Mouse (Mus musculus): ENCODE measurements around the gene Phlpp1. TPM values are rescaled to one million over a fixed set of nuclear protein-coding genes. Genes with fewer than 3 reads are reported as not detected.
A peak's percentile ranks its signal among the peaks of the same experiment; 100 is the strongest.

Gene Phlpp1
- polyA plus RNA-seq, 1 experiment from 2014 or later, result 4.7 TPM

DNA sequence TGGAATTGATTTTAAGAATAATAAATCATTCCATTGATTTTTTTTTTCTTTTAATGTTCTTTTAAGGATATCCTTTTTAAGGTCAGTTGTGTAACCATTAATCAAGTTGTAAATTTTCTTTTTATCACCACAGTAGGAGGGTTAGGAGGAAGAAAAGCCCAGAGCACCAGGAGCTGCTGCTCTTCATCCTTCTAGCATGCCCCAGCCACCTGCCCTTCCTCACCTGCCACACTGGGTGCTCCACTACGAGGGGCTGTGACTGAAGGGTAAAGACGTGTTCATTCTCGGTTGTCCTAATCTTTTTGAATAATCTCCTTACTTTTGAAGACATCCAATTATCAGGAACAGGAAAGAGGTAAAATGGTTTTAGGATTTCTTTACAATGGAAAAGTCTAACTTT, 22.7 kb downstream of the Phlpp1 start:
- 68% methylated on average over 3 of the region's 3 CpGs for WGBS
- no peak overlapping the region for H3K9ac ChIP-seq
- no peak for ATAC-seq (ENCODE audit: insufficient number of reproducible peaks, low FRiP score, low TSS enrichment, low read depth)

DNA sequence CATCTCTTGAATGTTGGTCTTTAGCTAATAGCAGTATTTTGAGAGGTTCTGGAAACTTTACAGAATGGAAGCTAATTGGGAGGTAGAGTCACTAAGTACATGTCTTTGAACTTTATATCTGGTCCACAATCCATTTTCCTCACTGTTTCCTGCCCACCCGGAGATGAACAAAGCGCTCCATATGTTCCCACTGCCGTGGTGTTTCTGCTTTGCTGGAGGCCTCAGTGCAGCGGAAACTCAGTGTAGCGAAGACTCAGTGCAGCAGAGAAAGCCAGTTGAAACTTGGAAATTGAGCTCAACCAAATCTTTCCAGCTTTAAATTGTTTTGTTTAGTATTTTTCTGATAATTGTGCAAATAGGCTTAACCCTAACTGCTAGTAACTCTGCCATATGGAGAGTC, 26.4 kb downstream of the Phlpp1 start:
- Histone ChIP-seq H3K4me1 (peaks cover 13% of the 10 kb centered on the region), H3K27me3 (no peaks in the 10 kb centered on the region), H3K4me3 (replicated peaks) (no peak overlapping the region), H3K9me3 (replicated peaks) (no peaks in the 10 kb centered on the region), H3K9ac (no peak overlapping the region), H3K27ac (replicated peaks) (no peak overlapping the region), H3K4me2 (replicated peaks) (no peak overlapping the region), H3K36me3 (no peaks in the 10 kb centered on the region)
- 65% methylated on average over 5 of the region's 5 CpGs for WGBS
- ATAC-seq (ENCODE audit: insufficient number of reproducible peaks, low FRiP score, low TSS enrichment, low read depth), result no peak

More for the DNA sequence above, 22.7 kb downstream of the Phlpp1 start:
- H3K36me3 ChIP-seq, result no peaks in the 10 kb centered on the region
- no peak overlapping the region for H3K4me3 ChIP-seq (replicated peaks)
- H3K27ac ChIP-seq (replicated peaks), result no peak overlapping the region
- H3K27me3 ChIP-seq, result no peaks in the 10 kb centered on the region
- no peak overlapping the region for H3K4me2 ChIP-seq (replicated peaks)
- H3K9me3 ChIP-seq (replicated peaks), result no peaks in the 10 kb centered on the region
- H3K4me1 ChIP-seq, result peaks cover 3% of the 10 kb centered on the region; the same call in 1 of the 2 replicates

DNA sequence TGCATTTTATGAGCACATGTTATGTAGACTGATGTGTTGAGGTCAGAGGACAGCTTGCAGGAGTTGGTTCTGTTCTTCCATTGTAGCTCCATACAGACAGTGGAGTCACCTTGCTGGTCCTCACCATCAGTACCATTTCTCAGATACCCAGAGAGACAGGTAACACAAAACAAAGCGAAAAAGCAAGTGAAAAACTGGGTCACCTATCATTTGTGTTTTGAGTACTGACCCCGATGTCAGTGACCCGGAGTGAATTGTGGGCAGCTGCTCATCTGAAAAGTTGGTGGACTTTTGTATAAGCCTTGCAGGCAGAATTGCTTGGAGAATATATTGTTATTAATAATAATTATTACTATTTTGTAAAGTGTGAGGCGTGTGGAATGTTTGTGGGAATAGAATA, 27.6 kb downstream of the Phlpp1 start:
- Histone ChIP-seq H3K27ac (replicated peaks) (no peak overlapping the region), H3K9ac (no peak overlapping the region), H3K27me3 (no peaks in the 10 kb centered on the region), H3K36me3 (no peaks in the 10 kb centered on the region), H3K9me3 (replicated peaks) (no peaks in the 10 kb centered on the region), H3K4me2 (replicated peaks) (no peak overlapping the region), H3K4me3 (replicated peaks) (no peak overlapping the region), H3K4me1 (peaks cover 19% of the 10 kb centered on the region)
- WGBS, result 84% methylated on average over 4 of the region's 4 CpGs
- ATAC-seq (ENCODE audit: insufficient number of reproducible peaks, low FRiP score, low TSS enrichment, low read depth), result no peak

DNA sequence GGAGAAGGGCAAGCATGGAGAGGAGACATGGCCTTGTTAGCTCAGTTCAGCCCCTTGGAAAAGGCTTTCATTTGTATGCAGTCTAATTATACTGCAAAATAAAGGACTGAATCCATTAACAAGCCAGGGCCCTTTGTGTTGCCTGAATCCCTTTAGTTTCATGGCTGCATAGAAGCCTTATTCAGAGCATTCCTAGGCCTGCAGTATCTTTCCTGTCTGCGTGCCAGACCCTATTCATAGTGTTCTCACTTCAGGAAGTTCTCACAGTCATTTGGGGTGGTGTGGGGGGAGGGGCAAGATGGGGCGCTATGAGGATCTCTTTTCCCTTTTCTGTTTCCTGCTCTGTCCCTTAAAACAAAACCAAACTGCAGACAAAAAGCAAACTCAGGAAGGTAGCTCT, 28.1 kb downstream of the Phlpp1 start:
- H3K27me3 ChIP-seq, result no peaks in the 10 kb centered on the region
- H3K27ac ChIP-seq (replicated peaks), result no peak overlapping the region
- ATAC-seq (ENCODE audit: insufficient number of reproducible peaks, low FRiP score, low TSS enrichment, low read depth), result 0 out of 2 replicates have a peak, but pooled peaks have one; percentile 41
- H3K36me3 ChIP-seq, result no peaks in the 10 kb centered on the region
- WGBS, result 32% methylated on average over 2 of the region's 2 CpGs
- peaks cover 24% of the 10 kb centered on the region for H3K4me1 ChIP-seq
- no peaks in the 10 kb centered on the region for H3K9me3 ChIP-seq (replicated peaks)
- H3K4me3 ChIP-seq (replicated peaks), result no peak overlapping the region
- no peak overlapping the region for H3K9ac ChIP-seq
- no peak overlapping the region for H3K4me2 ChIP-seq (replicated peaks)

DNA sequence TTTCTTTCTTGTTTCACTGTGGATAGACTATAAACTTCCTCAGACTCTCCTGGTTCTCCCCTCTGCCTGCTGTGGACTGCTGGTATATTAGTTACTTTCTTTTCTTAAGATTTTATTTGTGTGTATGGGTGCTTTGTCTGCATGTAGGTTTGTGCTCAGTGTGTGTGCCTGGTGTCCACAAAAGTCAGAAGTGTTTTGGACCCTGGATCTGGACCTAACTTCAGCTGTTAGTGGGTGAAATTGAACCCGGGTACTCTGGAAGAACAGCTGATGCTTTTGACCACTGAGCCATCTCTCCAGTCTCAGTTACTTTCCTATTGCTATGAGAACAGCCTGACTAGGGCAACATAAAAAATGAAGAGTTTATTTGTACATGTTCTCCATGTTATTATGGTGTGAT, 29.5 kb downstream of the Phlpp1 start:
- no peak overlapping the region for H3K27ac ChIP-seq (replicated peaks)
- no peak overlapping the region for H3K4me3 ChIP-seq (replicated peaks)
- no peak for ATAC-seq (ENCODE audit: insufficient number of reproducible peaks, low FRiP score, low TSS enrichment, low read depth)
- peaks cover 29% of the 10 kb centered on the region for H3K4me1 ChIP-seq
- WGBS, result 85% methylated on average over 1 of the region's 1 CpGs
- H3K4me2 ChIP-seq (replicated peaks), result no peak overlapping the region
- H3K9me3 ChIP-seq (replicated peaks), result no peaks in the 10 kb centered on the region
- H3K27me3 ChIP-seq, result no peaks in the 10 kb centered on the region
- no peaks in the 10 kb centered on the region for H3K36me3 ChIP-seq
- H3K9ac ChIP-seq, result no peak overlapping the region

DNA sequence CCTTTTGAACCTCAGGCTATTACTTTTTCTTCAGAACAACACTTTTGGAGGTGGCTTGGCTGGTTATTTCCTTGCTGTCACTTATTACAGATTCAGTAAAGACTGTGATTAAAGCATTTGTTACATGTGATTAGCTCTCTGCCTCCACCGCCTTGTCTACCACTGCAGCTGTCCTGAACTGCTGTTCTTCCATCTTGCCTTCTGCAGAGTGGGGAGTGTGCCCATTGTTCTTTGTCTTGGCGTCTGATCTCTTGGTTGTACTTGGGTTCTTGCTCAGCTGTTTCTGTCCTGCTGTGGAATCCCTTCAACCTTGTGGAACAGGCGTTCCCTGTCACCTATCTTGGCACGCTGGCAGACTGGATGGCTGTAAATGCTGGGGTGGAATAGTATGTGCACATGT, 30.4 kb downstream of the Phlpp1 start:
- no peak overlapping the region for H3K9ac ChIP-seq
- H3K4me1 ChIP-seq, result peaks cover 29% of the 10 kb centered on the region
- H3K36me3 ChIP-seq, result no peaks in the 10 kb centered on the region
- no peaks in the 10 kb centered on the region for H3K9me3 ChIP-seq (replicated peaks)
- 0 out of 2 replicates have a peak, but pooled peaks have one; percentile 29 for ATAC-seq (ENCODE audit: insufficient number of reproducible peaks, low FRiP score, low TSS enrichment, low read depth)
- no peaks in the 10 kb centered on the region for H3K27me3 ChIP-seq
- H3K4me3 ChIP-seq (replicated peaks), result no peak overlapping the region
- no peak overlapping the region for H3K27ac ChIP-seq (replicated peaks)
- no peak overlapping the region for H3K4me2 ChIP-seq (replicated peaks)
- WGBS, result 63% methylated on average over 4 of the region's 4 CpGs

DNA sequence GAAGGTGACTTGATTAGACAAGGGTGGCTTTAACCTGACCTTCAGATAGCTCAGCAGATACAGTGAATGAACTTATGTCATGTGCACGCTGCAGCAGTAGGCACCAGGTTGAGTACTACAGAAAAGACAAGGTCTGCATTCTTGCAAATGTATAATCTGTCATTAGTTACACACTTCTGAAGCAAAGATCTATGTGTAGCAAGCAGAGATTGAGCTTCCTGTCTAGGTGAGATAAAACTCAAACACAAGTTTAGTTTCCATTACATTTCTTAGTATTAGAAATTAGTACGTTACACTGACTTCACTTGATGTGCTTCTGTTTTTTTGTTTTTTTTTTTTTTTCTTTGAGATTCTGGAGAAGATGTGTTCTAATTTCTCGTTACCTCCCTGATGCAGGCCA, 32.4 kb downstream of the Phlpp1 start:
- Histone ChIP-seq H3K9me3 (replicated peaks) (no peaks in the 10 kb centered on the region), H3K4me1 (peaks cover 29% of the 10 kb centered on the region), H3K9ac (no peak overlapping the region), H3K36me3 (no peaks in the 10 kb centered on the region), H3K4me3 (replicated peaks) (no peak overlapping the region), H3K27ac (replicated peaks) (no peak overlapping the region), H3K4me2 (replicated peaks) (no peak overlapping the region), H3K27me3 (no peaks in the 10 kb centered on the region)
- 66% methylated on average over 3 of the region's 3 CpGs for WGBS
- ATAC-seq (ENCODE audit: insufficient number of reproducible peaks, low FRiP score, low TSS enrichment, low read depth), result no peak

DNA sequence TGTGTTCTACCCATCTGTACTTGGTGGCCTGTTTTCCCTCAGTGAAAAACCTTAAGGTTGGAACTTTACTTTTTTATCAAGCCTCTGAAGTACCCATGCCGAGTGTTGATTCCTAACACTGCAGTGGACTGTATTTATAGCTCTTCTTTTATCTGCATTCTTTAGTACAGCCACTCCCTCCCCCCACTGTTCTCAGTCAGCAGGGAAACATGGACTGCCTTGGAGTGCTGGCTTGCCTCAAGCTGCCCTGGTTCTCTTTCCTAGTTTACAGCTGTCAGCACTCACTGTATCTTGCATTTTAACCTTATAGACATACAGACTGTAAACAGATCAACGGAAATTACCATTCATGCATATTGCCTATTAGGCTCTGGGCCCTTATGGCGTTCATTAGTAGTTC, 32.8 kb downstream of the Phlpp1 start:
- Histone ChIP-seq H3K4me2 (replicated peaks) (no peak overlapping the region), H3K9me3 (replicated peaks) (no peaks in the 10 kb centered on the region), H3K4me1 (peaks cover 32% of the 10 kb centered on the region), H3K36me3 (no peaks in the 10 kb centered on the region), H3K27ac (replicated peaks) (no peak overlapping the region), H3K4me3 (replicated peaks) (no peak overlapping the region), H3K9ac (no peak overlapping the region), H3K27me3 (no peaks in the 10 kb centered on the region)
- WGBS, result 29% methylated on average over 3 of the region's 3 CpGs
- ATAC-seq (ENCODE audit: insufficient number of reproducible peaks, low FRiP score, low TSS enrichment, low read depth), result no peak

DNA sequence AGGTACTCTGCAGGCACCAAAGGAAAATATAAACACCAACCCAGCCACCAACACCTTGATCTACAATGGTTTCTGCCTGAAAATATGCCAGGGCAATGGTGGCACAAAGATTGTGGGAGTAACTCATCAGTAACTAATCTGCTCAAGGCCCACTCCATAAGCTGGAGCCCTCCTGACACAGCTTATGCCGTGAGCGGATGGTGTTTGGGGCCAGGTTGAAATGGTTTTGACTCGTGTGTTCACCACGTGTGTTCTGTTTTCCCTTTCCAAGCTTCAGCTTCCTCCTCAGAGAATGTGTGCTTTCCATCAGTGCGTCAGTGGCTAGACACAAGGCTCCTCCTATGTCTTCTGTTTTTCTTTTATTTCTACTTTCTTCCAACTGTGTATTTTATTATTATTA, 37.0 kb downstream of the Phlpp1 start:
- Histone ChIP-seq H3K27ac (replicated peaks) (no peak overlapping the region), H3K36me3 (no peaks in the 10 kb centered on the region), H3K4me3 (replicated peaks) (no peak overlapping the region), H3K4me1 (peaks cover 18% of the 10 kb centered on the region), H3K27me3 (no peaks in the 10 kb centered on the region), H3K9me3 (replicated peaks) (no peaks in the 10 kb centered on the region), H3K4me2 (replicated peaks) (no peak overlapping the region), H3K9ac (no peak overlapping the region)
- no peak for ATAC-seq (ENCODE audit: insufficient number of reproducible peaks, low FRiP score, low TSS enrichment, low read depth)
- WGBS, result 40% methylated on average over 5 of the region's 5 CpGs

DNA sequence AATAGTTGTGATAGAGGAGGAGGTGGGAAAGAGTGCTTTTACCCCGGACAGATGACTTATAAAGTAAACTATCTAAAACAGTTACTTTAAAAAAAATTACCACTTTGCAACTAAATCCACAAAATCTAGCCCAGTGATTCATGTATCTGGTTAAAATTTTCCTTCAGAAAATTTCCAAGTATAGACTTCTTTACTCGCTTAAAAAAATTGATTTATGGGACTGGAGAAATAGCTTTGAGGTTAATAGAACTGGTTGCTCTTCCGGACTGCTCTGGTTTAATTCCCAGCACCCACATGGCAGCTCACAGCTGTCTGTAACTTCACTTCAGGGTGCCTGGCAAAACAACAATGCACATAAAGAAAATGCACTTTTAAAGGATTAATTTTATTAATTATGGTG, 38.9 kb downstream of the Phlpp1 start:
- WGBS, result 67% methylated on average over 3 of the region's 3 CpGs

DNA sequence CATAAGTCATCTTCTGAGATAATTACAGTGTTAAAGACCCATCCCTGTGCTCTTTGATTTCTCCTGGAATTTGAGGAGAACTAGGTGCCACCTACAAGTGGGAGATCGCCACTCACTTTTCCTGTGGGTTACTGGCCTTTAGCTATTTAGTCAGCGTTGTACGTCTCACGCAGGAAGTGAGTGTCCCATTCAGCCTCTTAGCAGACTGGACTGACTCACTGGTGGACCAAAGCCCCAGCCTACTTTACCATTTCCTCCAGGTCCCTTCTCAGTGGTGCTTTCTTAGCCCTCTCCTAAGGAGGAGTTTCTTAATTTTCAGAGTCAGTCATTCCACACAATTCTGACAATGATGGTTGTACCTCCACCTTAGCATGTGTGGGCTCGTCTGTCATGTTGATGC, 39.6 kb downstream of the Phlpp1 start:
- no peak overlapping the region for H3K27ac ChIP-seq (replicated peaks)
- peaks cover 4% of the 10 kb centered on the region; the same call in 1 of the 2 replicates for H3K4me1 ChIP-seq
- 88% methylated on average over 5 of the region's 5 CpGs for WGBS
- ATAC-seq (ENCODE audit: insufficient number of reproducible peaks, low FRiP score, low TSS enrichment, low read depth), result no peak
- H3K4me2 ChIP-seq (replicated peaks), result no peak overlapping the region
- H3K4me3 ChIP-seq (replicated peaks), result no peak overlapping the region
- no peaks in the 10 kb centered on the region for H3K27me3 ChIP-seq
- no peaks in the 10 kb centered on the region for H3K9me3 ChIP-seq (replicated peaks)
- H3K9ac ChIP-seq, result no peak overlapping the region
- H3K36me3 ChIP-seq, result no peaks in the 10 kb centered on the region

More for the DNA sequence above, 38.9 kb downstream of the Phlpp1 start:
- Histone ChIP-seq H3K9ac (no peak overlapping the region), H3K4me3 (replicated peaks) (no peak overlapping the region), H3K27me3 (no peaks in the 10 kb centered on the region), H3K36me3 (no peaks in the 10 kb centered on the region), H3K27ac (replicated peaks) (no peak overlapping the region), H3K9me3 (replicated peaks) (no peaks in the 10 kb centered on the region), H3K4me2 (replicated peaks) (no peak overlapping the region), H3K4me1 (peaks cover 4% of the 10 kb centered on the region; the same call in 1 of the 2 replicates)
- no peak for ATAC-seq (ENCODE audit: insufficient number of reproducible peaks, low FRiP score, low TSS enrichment, low read depth)

DNA sequence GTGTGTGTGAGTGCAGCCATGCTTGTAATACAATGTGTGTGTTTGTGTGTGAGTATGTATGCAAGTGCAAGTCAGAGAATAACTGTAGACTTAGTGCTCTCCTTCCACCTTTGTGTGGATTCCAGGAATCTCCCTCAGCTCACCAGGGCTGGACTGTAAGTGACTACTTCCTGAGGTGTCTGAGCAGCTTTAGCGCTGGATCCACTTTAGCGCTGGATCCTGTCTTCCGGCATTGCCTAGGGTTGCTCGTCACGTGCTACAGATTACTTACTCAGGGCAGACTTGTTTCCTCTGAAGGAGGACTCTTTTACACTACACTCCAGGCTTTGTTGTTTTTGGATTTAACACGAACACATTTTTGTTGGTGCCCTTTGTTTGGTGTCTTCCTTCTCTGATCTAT, 48.9 kb downstream of the Phlpp1 start:
- Histone ChIP-seq H3K27me3 (no peaks in the 10 kb centered on the region), H3K4me2 (replicated peaks) (no peak overlapping the region), H3K4me1 (0 out of 2 replicates have a peak, but pooled peaks cover 5% of the 10 kb centered on the region), H3K9ac (no peak overlapping the region), H3K4me3 (replicated peaks) (no peak overlapping the region), H3K9me3 (replicated peaks) (no peaks in the 10 kb centered on the region), H3K36me3 (no peaks in the 10 kb centered on the region), H3K27ac (replicated peaks) (no peak overlapping the region)
- no peak for ATAC-seq (ENCODE audit: insufficient number of reproducible peaks, low FRiP score, low TSS enrichment, low read depth)
- 45% methylated on average over 6 of the region's 6 CpGs for WGBS

Data from embryonic facial prominence, embryonic 15.5 days (tissue).